Mouse (Mus musculus) layer of hippocampus, adult 6 months (tissue): ENCODE measurements around the gene Vmn2r89. TPM values are rescaled to one million over a fixed set of nuclear protein-coding genes. Genes with fewer than 3 reads are reported as not detected.

Experiments
- long read RNA-seq, 2 experiments: library from polyadenylated mRNA; unstranded; transcript quantifications; one replicate each; pipeline ENCODE4 v2.0.0; 2019 to 2020
- polyA plus RNA-seq: library from polyadenylated mRNA; unstranded; fragments of <200 nt; fragmentation: Nextera tagmentation; gene quantifications from 2 replicates; pipeline ENCODE4 v1.2.3, GENCODE M21; 2021

Vmn2r89 gene
- polyA plus RNA-seq: not detected in 2 replicates
- long read RNA-seq, experiment 1: 0 reads
- long read RNA-seq, experiment 2: 0 reads

GRCm38 (mm10) chr14:51451557-51451956, at the start of gene Vmn2r89:
Vmn2r89 (plus strand) TSS chr14:51451857.

GRCm38 (mm10) chr14:51410520-51410919, 41.1 kb upstream of the Vmn2r89 start, which contains the start of gene Vmn2r88:
Vmn2r88 (plus strand) TSS chr14:51410820.

Other genes with a start within 250 kb of the Vmn2r89 start
- not detected in 2 replicates for gene Ear14, start 248.5 kb upstream of the Vmn2r89 start, polyA plus RNA-seq
- not detected in 2 replicates for gene Rnase2a, start 195.7 kb upstream of the Vmn2r89 start, polyA plus RNA-seq
- gene Gm7247, start 90.1 kb upstream of the Vmn2r89 start, polyA plus RNA-seq: not detected in 2 replicates
- not detected in 2 replicates for gene Vmn2r88, start 41.0 kb upstream of the Vmn2r89 start, polyA plus RNA-seq
- gene Gm5622, start 100.9 kb downstream of the Vmn2r89 start, polyA plus RNA-seq: not detected in 2 replicates
- gene Gm17175, start 122.2 kb downstream of the Vmn2r89 start, polyA plus RNA-seq: not detected in 2 replicates
- gene Gm17174, start 140.3 kb downstream of the Vmn2r89 start, polyA plus RNA-seq: not detected in 2 replicates
- not detected in 2 replicates for gene Gm17078, start 159.5 kb downstream of the Vmn2r89 start, polyA plus RNA-seq
- gene Gm4181, start 183.8 kb downstream of the Vmn2r89 start, polyA plus RNA-seq: not detected in 2 replicates
- gene Gm17079, start 243.6 kb downstream of the Vmn2r89 start, polyA plus RNA-seq: not detected in 2 replicates